Comparison of ENCODE assay signal across 8 mouse cellular contexts in genomic region chr10:82814096-82814970, GRCm38 (mm10). TPM values are rescaled to one million over a fixed set of nuclear protein-coding genes. Genes with fewer than 3 reads are reported as not detected.
DNase-seq lines count a peak whose midpoint lies in the region; ATAC-seq and TF ChIP-seq lines count a peak whose summit lies in the region.

No protein-coding gene starts in this region.

- H3K27me3 ChIP-seq in heart, embryonic 10.5 days (ENCODE audit: insufficient read depth, poor library complexity, severe bottlenecking) = no peaks in the 10 kb centered on the region
- H3K27me3 ChIP-seq in kidney, postnatal 0 days (ENCODE audit: insufficient read depth, low read length) = no peaks in the 10 kb centered on the region

- WGBS in heart, embryonic 10.5 days = 49% methylated on average over 19 of the region's 19 CpGs
- WGBS in bone marrow, adult 2 months = 4% methylated on average over 19 of the region's 19 CpGs
- WGBS in kidney, postnatal 0 days = 14% methylated on average over 19 of the region's 19 CpGs

- H3K9ac ChIP-seq in kidney, postnatal 0 days (ENCODE audit: low read depth, low read length) = no peak overlapping the region

- no peak for TF ChIP-seq CTCF in bone marrow, adult 2 months (IDR thresholded peaks at IDR 0.05; ENCODE audit: control insufficient read depth, insufficient read depth, low read length)
- TF ChIP-seq CTCF in kidney, postnatal 0 days (IDR thresholded peaks at IDR 0.05; ENCODE audit: low read depth) = no peak

- no peak for TF ChIP-seq POLR2A in bone marrow, adult 2 months (IDR thresholded peaks at IDR 0.05; ENCODE audit: borderline replicate concordance, control insufficient read depth, low read depth, low read length)

- H3K4me2 ChIP-seq in kidney, postnatal 0 days (ENCODE audit: low read length) = peak overlapping the region; percentile 21; the same call in 1 of the 2 replicates

- H3K4me3 ChIP-seq in heart, embryonic 10.5 days = no peak overlapping the region
- H3K4me3 ChIP-seq in bone marrow, adult 2 months (replicated peaks; ENCODE audit: control insufficient read depth, low read depth, low read length) = no peak overlapping the region
- H3K4me3 ChIP-seq in kidney, postnatal 0 days (replicated peaks; ENCODE audit: low read depth, low read length) = no peak overlapping the region

- peaks cover 5% of the 10 kb centered on the region for H3K4me1 ChIP-seq in heart, embryonic 10.5 days
- H3K4me1 ChIP-seq in bone marrow, adult 2 months (ENCODE audit: control insufficient read depth, insufficient read depth, low read length) = no peaks in the 10 kb centered on the region; the same call in 1 of the 2 replicates
- H3K4me1 ChIP-seq in kidney, postnatal 0 days (replicated peaks; ENCODE audit: insufficient read depth, low read length) = 0 out of 2 replicates have a peak, but pooled peaks cover 4% of the 10 kb centered on the region

- DNase-seq in heart, embryonic 10.5 days (ENCODE audit: low spot score) = peak; percentile 83
- no peak for DNase-seq in heart, adult 8-10 months (ENCODE audit: low spot score)
- peak; percentile 61 for DNase-seq in kidney, postnatal 0 days (ENCODE audit: low spot score)
- DNase-seq in natural killer cell, adult 2 months (ENCODE audit: low spot score in 2 of 2) = peak; percentile 29 to 61
- DNase-seq in right cerebral cortex, postnatal 25 days = no peak
- DNase-seq in adrenal gland, adult 18-20 months (ENCODE audit: low spot score in 2 of 2) = no peak
- DNase-seq in gastrocnemius, postnatal 25 days = no peak

- H3K9me3 ChIP-seq in heart, embryonic 10.5 days = no peaks in the 10 kb centered on the region
- H3K9me3 ChIP-seq in kidney, postnatal 0 days (replicated peaks; ENCODE audit: low read length) = no peaks in the 10 kb centered on the region

- H3K36me3 ChIP-seq in heart, embryonic 10.5 days = no peaks in the 10 kb centered on the region
- H3K36me3 ChIP-seq in kidney, postnatal 0 days (ENCODE audit: insufficient read depth, low read length) = no peaks in the 10 kb centered on the region

- peak overlapping the region; percentile 1; the same call in 1 of the 2 replicates for H3K27ac ChIP-seq in heart, embryonic 10.5 days
- peak overlapping the region; percentile 14; the same call in 1 of the 2 replicates for H3K27ac ChIP-seq in bone marrow, adult 2 months (ENCODE audit: control insufficient read depth, insufficient read depth, low read depth, low read length, poor library complexity)
- peak overlapping the region; percentile 58 for H3K27ac ChIP-seq in kidney, postnatal 0 days

- peak; percentile 59; the same call in 1 of the 2 replicates for ATAC-seq in kidney, postnatal 0 days (replicated peaks; ENCODE audit: low FRiP score, low read depth)

RNA-seq across cellular contexts. Expression of gene Txnrd1, which starts 19.4 kb away (rescaled TPM):
- 102 and 120 TPM in 2 replicates for polyA plus RNA-seq in heart, embryonic 10.5 days (2016; fragmentation: Nextera tagmentation; extraction: Ambion mirVana)
- 10 to 100 TPM; 57.3 to 65.7 (median 59.4) TPM for total RNA-seq in heart, adult 8-10 months (2022)
- 13.1 and 20.2 TPM in 2 replicates for polyA plus RNA-seq in bone marrow, adult 2 months (2011; ENCODE audit: insufficient read depth, insufficient read length, low replicate concordance, missing spikeins)
- 70.9 and 73.8 TPM in 2 replicates for polyA plus RNA-seq in kidney, postnatal 0 days (2015; fragmentation: Nextera tagmentation; extraction: Ambion mirVana)
- total RNA-seq in adrenal gland, adult 18-20 months (2021) = 100 to 1,000 TPM in 1 of 2 experiments, 10 to 100 TPM in 1; 86.4 to 142 TPM
- total RNA-seq in gastrocnemius, postnatal 25 days (2021) = 10 to 100 TPM; 48.6 to 49.7 TPM

RNA-seq across cellular contexts. Expression of gene Nfyb, which starts 50.4 kb away (rescaled TPM):
- polyA plus RNA-seq in heart, embryonic 10.5 days (2016; fragmentation: Nextera tagmentation; extraction: Ambion mirVana) = 26.8 and 37.2 TPM in 2 replicates
- total RNA-seq in heart, adult 8-10 months (2022) = 10 to 100 TPM; 13.0 to 16.0 (median 14.5) TPM
- 27.1 and 40.3 TPM in 2 replicates for polyA plus RNA-seq in bone marrow, adult 2 months (2011; ENCODE audit: insufficient read depth, insufficient read length, low replicate concordance, missing spikeins)
- polyA plus RNA-seq in kidney, postnatal 0 days (2015; fragmentation: Nextera tagmentation; extraction: Ambion mirVana) = 35.0 and 37.6 TPM in 2 replicates
- total RNA-seq in adrenal gland, adult 18-20 months (2021) = 10 to 100 TPM; 15.7 to 17.5 TPM
- 10 to 100 TPM; 24.9 to 33.2 TPM for total RNA-seq in gastrocnemius, postnatal 25 days (2021)

RNA-seq across cellular contexts. Expression of gene Eid3, which starts 52.1 kb away (rescaled TPM):
- 0.28 and 0.55 TPM in 2 replicates for polyA plus RNA-seq in heart, embryonic 10.5 days (2016; fragmentation: Nextera tagmentation; extraction: Ambion mirVana)
- total RNA-seq in heart, adult 8-10 months (2022) = 1 to 10 TPM in 1 of 4 experiments, under 1 TPM in 3; 0.40 to 1.9 (median 0.58) TPM
- 2.0 and 5.8 TPM in 2 replicates for polyA plus RNA-seq in bone marrow, adult 2 months (2011; ENCODE audit: insufficient read depth, insufficient read length, low replicate concordance, missing spikeins)
- 0.14 and 0.20 TPM in 2 replicates for polyA plus RNA-seq in kidney, postnatal 0 days (2015; fragmentation: Nextera tagmentation; extraction: Ambion mirVana)
- 1 to 10 TPM; 1.4 to 2.0 TPM for total RNA-seq in adrenal gland, adult 18-20 months (2021)
- total RNA-seq in gastrocnemius, postnatal 25 days (2021) = 1 to 10 TPM in 1 of 2 experiments, under 1 TPM in 1; 0.97 to 1.4 TPM

Comparison
In these comparisons a context has a peak if more than half of its experiments do, and no peak if none do; other contexts are left out.
1. DNase-seq: peak in heart, embryonic 10.5 days (single experiment), kidney, postnatal 0 days (single experiment) and natural killer cell, adult 2 months (2 of 2); none in heart, adult 8-10 months (single experiment), right cerebral cortex, postnatal 25 days (single experiment), adrenal gland, adult 18-20 months (0 of 2) and gastrocnemius, postnatal 25 days (single experiment).
2. H3K27ac ChIP-seq: peak in every context shown above with its lines; median percentile 58 in kidney, postnatal 0 days; 14 in bone marrow, adult 2 months; 1 in heart, embryonic 10.5 days.